Mouse (Mus musculus) cerebellum, postnatal 25 days (tissue): ENCODE measurements around the gene E2f3.

Experiments used
- DNase-seq, 2 experiments: peaks; one replicate each; pipeline ENCODE4 v3.0.0; 2021; ENCODE audit warnings: mixed read lengths in 2 of 2

Gene E2f3

GRCm38 (mm10) chr13:29985855-29986755, at the start of gene E2f3:
Gene E2f3 (minus strand): TSS chr13:29986063.
- DNase-seq: peak; percentile 96 to 98

- no peak for DNase-seq
Observed at GRCm38 (mm10) chr13:30034540-30034939, 48.7 kb upstream of the E2f3 start.

GRCm38 (mm10) chr13:30031684-30032335, 45.9 kb upstream of the E2f3 start:
- DNase-seq: peak in 1 of 2 experiments; percentile 43

GRCm38 (mm10) chr13:30027841-30028240, 42.0 kb upstream of the E2f3 start:
- DNase-seq: no peak

GRCm38 (mm10) chr13:30022487-30022886, 36.6 kb upstream of the E2f3 start:
- no peak for DNase-seq

- no peak for DNase-seq
Observed at GRCm38 (mm10) chr13:30018573-30018972, 32.7 kb upstream of the E2f3 start.

GRCm38 (mm10) chr13:30017611-30018010, 31.7 kb upstream of the E2f3 start:
- DNase-seq: no peak

GRCm38 (mm10) chr13:30014576-30014975, 28.7 kb upstream of the E2f3 start:
- DNase-seq: no peak

- no peak for DNase-seq
Observed at GRCm38 (mm10) chr13:30012226-30012625, 26.4 kb upstream of the E2f3 start.

- DNase-seq: no peak
Observed at GRCm38 (mm10) chr13:30008738-30009137, 22.9 kb upstream of the E2f3 start.

GRCm38 (mm10) chr13:30005422-30005821, 19.6 kb upstream of the E2f3 start:
- no peak for DNase-seq

GRCm38 (mm10) chr13:30004849-30005248, 19.0 kb upstream of the E2f3 start:
- no peak for DNase-seq

GRCm38 (mm10) chr13:30003169-30003568, 17.3 kb upstream of the E2f3 start:
- DNase-seq: peak; percentile 79 to 86

GRCm38 (mm10) chr13:30001041-30001440, 15.2 kb upstream of the E2f3 start:
- no peak for DNase-seq

GRCm38 (mm10) chr13:29987956-29988355, 2.1 kb upstream of the E2f3 start:
- DNase-seq: no peak

- no peak for DNase-seq
Observed at GRCm38 (mm10) chr13:29986756-29987120, 875 bp upstream of the E2f3 start.

- peak; percentile 44 to 55 for DNase-seq
Observed at GRCm38 (mm10) chr13:29985101-29985854, 585 bp downstream of the E2f3 start.

- peak; percentile 78 to 86 for DNase-seq
Observed at GRCm38 (mm10) chr13:29984286-29985100, 1.4 kb downstream of the E2f3 start.

GRCm38 (mm10) chr13:29983523-29984191, 2.2 kb downstream of the E2f3 start:
- DNase-seq: peak; percentile 53 to 54

GRCm38 (mm10) chr13:29983037-29983436, 2.8 kb downstream of the E2f3 start:
- DNase-seq: peak in 1 of 2 experiments; percentile 65

GRCm38 (mm10) chr13:29982400-29982799, 3.5 kb downstream of the E2f3 start:
- no peak for DNase-seq

GRCm38 (mm10) chr13:29979140-29979564, 6.7 kb downstream of the E2f3 start:
- DNase-seq: no peak
